Comparison of ENCODE assay signal across 18 mouse cellular contexts in the genomic region with DNA sequence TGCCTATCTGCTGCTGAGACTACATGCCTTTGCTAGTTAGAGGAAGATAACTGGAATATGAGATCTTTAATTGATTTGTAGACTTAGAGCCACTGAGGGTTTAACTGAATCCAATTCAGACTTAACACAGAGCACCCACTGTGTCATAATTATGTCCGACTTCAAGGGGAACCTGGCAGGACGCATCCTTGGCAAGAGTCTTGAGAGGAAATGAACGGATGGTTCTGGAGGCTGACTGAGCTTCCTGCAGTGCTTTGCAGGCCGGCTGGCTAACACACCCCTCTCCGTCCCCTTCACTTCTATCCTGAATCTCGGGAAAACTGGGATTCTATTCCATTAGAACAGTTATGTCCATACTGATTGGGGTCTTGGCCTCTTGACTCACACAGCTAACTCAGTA.
"Had no signal": no experiment of that assay in that cellular context is flagged by ENCODE, and none has a peak within 500 bp of the region (broad histone marks: within the 10 kb centered on the region; RNA-seq: fewer than 3 reads in every experiment).

No protein-coding gene starts in this region.

- ATAC-seq: midbrain, embryonic 13.5 days; midbrain, embryonic 16.5 days had no signal

- H3K9me3 ChIP-seq: midbrain, embryonic 10.5 days; neural tube, embryonic 13.5 days; neural tube, embryonic 15.5 days had no signal

- H3K4me1 ChIP-seq: midbrain, embryonic 10.5 days; midbrain, embryonic 13.5 days; neural tube, embryonic 15.5 days had no signal

- DNase-seq: lung, adult 18-20 months; lung, embryonic 14.5 days; lung, postnatal 10 days; lung, postnatal 4 days; retina, postnatal 1 day; right cerebral cortex, adult 18-20 months; right cerebral cortex, postnatal 25 days; right cerebral cortex, postnatal 4 days; spleen, adult 18-20 months; thymus, adult 2 months; thymus, postnatal 25 days; thymus, postnatal 4 days had no signal

- H3K27ac ChIP-seq: midbrain, embryonic 10.5 days; midbrain, embryonic 13.5 days; neural tube, embryonic 13.5 days; neural tube, embryonic 15.5 days had no signal

- H3K4me3 ChIP-seq: midbrain, embryonic 10.5 days; midbrain, embryonic 13.5 days; myocyte; neural tube, embryonic 13.5 days; neural tube, embryonic 15.5 days had no signal

- H3K9ac ChIP-seq: lung, embryonic 14.5 days; midbrain, embryonic 13.5 days; neural tube, embryonic 13.5 days; neural tube, embryonic 15.5 days had no signal

- H3K4me2 ChIP-seq: lung, embryonic 14.5 days; midbrain, embryonic 13.5 days; neural tube, embryonic 13.5 days; neural tube, embryonic 15.5 days had no signal

- H3K27me3 ChIP-seq: midbrain, embryonic 13.5 days; neural tube, embryonic 13.5 days; neural tube, embryonic 15.5 days had no signal
